In genomic region chr1:65010153-65010552, GRCm38 (mm10) we compare ENCODE assay signal across 9 mouse cellular contexts. TPM values are rescaled to one million over a fixed set of nuclear protein-coding genes. Genes with fewer than 3 reads are reported as not detected.
DNase-seq lines count a peak whose midpoint lies in the region; ATAC-seq and TF ChIP-seq lines count a peak whose summit lies in the region.
"Had no signal": no experiment of that assay in that cellular context is flagged by ENCODE, and none has a peak within 500 bp of the region (broad histone marks: within the 10 kb centered on the region; RNA-seq: fewer than 3 reads in every experiment).

No protein-coding gene starts in this region.

- no peaks in the 10 kb centered on the region for H3K9me3 ChIP-seq in heart, embryonic 12.5 days (replicated peaks)
- H3K9me3 ChIP-seq in intestine, embryonic 14.5 days (ENCODE audit: control insufficient read depth, low read length) = no peaks in the 10 kb centered on the region
- no peaks in the 10 kb centered on the region for H3K9me3 ChIP-seq in midbrain, embryonic 12.5 days

- no peak overlapping the region for H3K4me3 ChIP-seq in heart, embryonic 12.5 days
- H3K4me3 ChIP-seq in intestine, embryonic 14.5 days (ENCODE audit: low read depth, low read length) = no peak overlapping the region
- no peak overlapping the region for H3K4me3 ChIP-seq in midbrain, embryonic 12.5 days
- no peak overlapping the region for H3K4me3 ChIP-seq in spleen, adult 2 months (ENCODE audit: extremely low read depth, insufficient read depth, insufficient read length)

- TF ChIP-seq CTCF in spleen, adult 2 months (IDR thresholded peaks at IDR 0.05; ENCODE audit: extremely low read depth, insufficient read depth, insufficient read length, insufficient replicate concordance) = peak; percentile 71; the same call in 1 of the 2 replicates

- ATAC-seq in heart, embryonic 12.5 days (ENCODE audit: insufficient number of reproducible peaks, low FRiP score) = no peak
- peak; percentile 92 for ATAC-seq in intestine, embryonic 14.5 days (replicated peaks; ENCODE audit: low FRiP score, low TSS enrichment, low read depth)
- peak; percentile 71 for ATAC-seq in midbrain, embryonic 12.5 days (ENCODE audit: low FRiP score, low read depth)

- no peaks in the 10 kb centered on the region for H3K36me3 ChIP-seq in heart, embryonic 12.5 days
- no peaks in the 10 kb centered on the region for H3K36me3 ChIP-seq in intestine, embryonic 14.5 days (ENCODE audit: control insufficient read depth, insufficient read depth, low read length)
- H3K36me3 ChIP-seq in midbrain, embryonic 12.5 days = no peaks in the 10 kb centered on the region
- H3K36me3 ChIP-seq in spleen, adult 2 months (ENCODE audit: control insufficient read depth, insufficient read depth, low read length) = no peaks in the 10 kb centered on the region

- no peak overlapping the region for H3K9ac ChIP-seq in heart, embryonic 12.5 days
- H3K9ac ChIP-seq in intestine, embryonic 14.5 days (ENCODE audit: low read length) = no peak overlapping the region
- H3K9ac ChIP-seq in midbrain, embryonic 12.5 days (replicated peaks) = no peak overlapping the region

- WGBS in heart, embryonic 12.5 days = 15% methylated on average over 9 of the region's 9 CpGs
- 12% methylated on average over 9 of the region's 9 CpGs for WGBS in intestine, embryonic 14.5 days
- 15% methylated on average over 9 of the region's 9 CpGs for WGBS in midbrain, embryonic 12.5 days
- WGBS in spleen, adult 2 months = 16% methylated on average over 9 of the region's 9 CpGs

- H3K27ac ChIP-seq in heart, embryonic 12.5 days (ENCODE audit: poor library complexity, severe bottlenecking) = no peak overlapping the region
- H3K27ac ChIP-seq in intestine, embryonic 14.5 days (ENCODE audit: low read depth) = no peak overlapping the region
- H3K27ac ChIP-seq in midbrain, embryonic 12.5 days (replicated peaks) = no peak overlapping the region
- H3K27ac ChIP-seq in spleen, adult 2 months (ENCODE audit: insufficient read depth, low read length) = no peak overlapping the region

- no peak for TF ChIP-seq POLR2A in spleen, adult 2 months (IDR thresholded peaks at IDR 0.05; ENCODE audit: low read depth, low read length)

- H3K4me2 ChIP-seq in heart, embryonic 12.5 days = no peak overlapping the region
- H3K4me2 ChIP-seq in intestine, embryonic 14.5 days (ENCODE audit: low read length) = no peak overlapping the region
- H3K4me2 ChIP-seq in midbrain, embryonic 12.5 days (replicated peaks) = no peak overlapping the region

- peak; percentile 60 to 83 for DNase-seq in heart, adult 18-20 months
- DNase-seq in cerebellum, adult 8-10 months = peak; percentile 59
- DNase-seq in frontal cortex, postnatal 10 days (ENCODE audit: low spot score in 2 of 2) = peak; percentile 15 to 39
- DNase-seq in intestine, embryonic 14.5 days (ENCODE audit: low spot score) = peak; percentile 73
- DNase-seq in left cerebral cortex, adult 9 months (ENCODE audit: low spot score in 2 of 2) = peak; percentile 9 to 62
- DNase-seq in spleen, adult 2 months (ENCODE audit: low read depth in 1 of 2, low spot score in 2 of 2) = peak; percentile 34 to 59

- H3K27me3 ChIP-seq in heart, embryonic 12.5 days (replicated peaks) = no peaks in the 10 kb centered on the region
- H3K27me3 ChIP-seq in intestine, embryonic 14.5 days (replicated peaks; ENCODE audit: control insufficient read depth, insufficient read depth, low read length) = no peaks in the 10 kb centered on the region
- H3K27me3 ChIP-seq in midbrain, embryonic 12.5 days = no peaks in the 10 kb centered on the region
- H3K27me3 ChIP-seq in spleen, adult 2 months (ENCODE audit: control insufficient read depth, insufficient read depth, low read length) = no peaks in the 10 kb centered on the region

- no peaks in the 10 kb centered on the region for H3K4me1 ChIP-seq in heart, embryonic 12.5 days (replicated peaks)
- H3K4me1 ChIP-seq in intestine, embryonic 14.5 days (replicated peaks; ENCODE audit: control insufficient read depth, insufficient read depth, low read length) = no peaks in the 10 kb centered on the region
- H3K4me1 ChIP-seq in midbrain, embryonic 12.5 days = peaks cover 3% of the 10 kb centered on the region; the same call in 1 of the 2 replicates
- no peaks in the 10 kb centered on the region for H3K4me1 ChIP-seq in spleen, adult 2 months (ENCODE audit: control insufficient read depth, insufficient read depth, insufficient read length)

RNA-seq across cellular contexts. Expression of gene Akr1cl, which starts 22.4 kb away (rescaled TPM):
- total RNA-seq in heart, adult 18-20 months (2021) = under 1 TPM in 1 of 2 experiments, not detected in 1; 0.21 TPM
- polyA plus RNA-seq in heart, embryonic 12.5 days (2016; fragmentation: Nextera tagmentation; extraction: Ambion mirVana) = 0.78 and 0.99 TPM in 2 replicates
- 0.24 TPM in 1 of 2 replicates, not detected in the other for polyA plus RNA-seq in intestine, embryonic 14.5 days (2014; fragmentation: Nextera tagmentation; extraction: Ambion mirVana)
- polyA plus RNA-seq in midbrain, embryonic 12.5 days (2016; fragmentation: Nextera tagmentation; extraction: Ambion mirVana) = 0.20 TPM in 1 of 2 replicates, not detected in the other
- polyA plus RNA-seq in spleen, adult 2 months (2012; rRNA removed) = 0.11 and 0.26 TPM in 2 replicates

RNA-seq across cellular contexts. Expression of gene Cryge, which starts 40.8 kb away (rescaled TPM):
- not detected for total RNA-seq in heart, adult 18-20 months (2021)
- polyA plus RNA-seq in heart, embryonic 12.5 days (2016; fragmentation: Nextera tagmentation; extraction: Ambion mirVana) = not detected in 2 replicates
- polyA plus RNA-seq in intestine, embryonic 14.5 days (2014; fragmentation: Nextera tagmentation; extraction: Ambion mirVana) = not detected in 2 replicates
- not detected in 2 replicates for polyA plus RNA-seq in midbrain, embryonic 12.5 days (2016; fragmentation: Nextera tagmentation; extraction: Ambion mirVana)
- 0.22 TPM in 1 of 2 replicates, not detected in the other for polyA plus RNA-seq in spleen, adult 2 months (2012; rRNA removed)

RNA-seq across cellular contexts. Expression of gene Crygd, which starts 53.1 kb away (rescaled TPM):
- total RNA-seq in heart, adult 18-20 months (2021) = not detected
- polyA plus RNA-seq in heart, embryonic 12.5 days (2016; fragmentation: Nextera tagmentation; extraction: Ambion mirVana) = not detected in 2 replicates
- not detected in 2 replicates for polyA plus RNA-seq in intestine, embryonic 14.5 days (2014; fragmentation: Nextera tagmentation; extraction: Ambion mirVana)
- 0.65 TPM in 1 of 2 replicates, not detected in the other for polyA plus RNA-seq in midbrain, embryonic 12.5 days (2016; fragmentation: Nextera tagmentation; extraction: Ambion mirVana)
- not detected in 2 replicates for polyA plus RNA-seq in spleen, adult 2 months (2012; rRNA removed)
- polyA plus RNA-seq: testis, adult 2 months had no signal

RNA-seq across cellular contexts. Expression of gene Plekhm3, which starts 53.5 kb away (rescaled TPM):
- 1 to 10 TPM; 6.6 to 7.1 TPM for total RNA-seq in heart, adult 18-20 months (2021)
- 7.1 and 10.5 TPM in 2 replicates for polyA plus RNA-seq in heart, embryonic 12.5 days (2016; fragmentation: Nextera tagmentation; extraction: Ambion mirVana)
- polyA plus RNA-seq in intestine, embryonic 14.5 days (2014; fragmentation: Nextera tagmentation; extraction: Ambion mirVana) = 8.2 and 8.3 TPM in 2 replicates
- polyA plus RNA-seq in midbrain, embryonic 12.5 days (2016; fragmentation: Nextera tagmentation; extraction: Ambion mirVana) = 12.1 and 13.1 TPM in 2 replicates
- polyA plus RNA-seq in spleen, adult 2 months (2012; rRNA removed) = 10.8 and 11.7 TPM in 2 replicates
